7 mouse cellular contexts compared by ENCODE assay signal in the genomic region with DNA sequence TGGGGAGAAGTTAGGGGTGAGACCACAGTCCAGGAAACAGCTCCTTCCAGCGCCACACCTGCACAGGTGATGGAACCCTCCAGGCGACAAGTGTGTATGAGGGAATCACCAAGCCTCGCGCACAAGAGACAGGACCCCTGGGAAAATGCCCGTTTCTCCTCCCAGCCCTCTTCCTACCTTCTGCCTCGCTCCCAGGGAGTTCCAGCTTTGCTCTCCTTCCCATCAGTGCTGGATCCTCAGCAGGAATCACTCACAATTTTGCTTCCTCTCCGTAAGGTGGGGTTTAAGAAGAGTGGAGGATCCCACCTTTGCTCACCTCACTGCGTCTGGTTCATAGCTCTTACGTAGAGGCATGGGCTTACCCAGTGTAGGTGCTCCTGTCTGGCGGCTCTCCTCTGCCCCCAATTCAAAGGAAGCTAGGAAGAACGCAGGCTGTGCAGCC. TPM values are rescaled to one million over a fixed set of nuclear protein-coding genes. Genes with fewer than 3 reads are reported as not detected.
DNase-seq lines count a peak whose midpoint lies in the region; ATAC-seq and TF ChIP-seq lines count a peak whose summit lies in the region.

No protein-coding gene starts in this region.

- H3K4me3 ChIP-seq in embryonic facial prominence, embryonic 15.5 days (replicated peaks), result peak overlapping the region; percentile 59
- peak overlapping the region; percentile 52; the same call in 1 of the 2 replicates for H3K4me3 ChIP-seq in intestine, postnatal 0 days (ENCODE audit: low read depth, low read length)
- peak overlapping the region; percentile 72 for H3K4me3 ChIP-seq in neural tube, embryonic 15.5 days (replicated peaks)

- DNase-seq in left cerebral cortex, adult 18-20 months (ENCODE audit: low spot score in 2 of 2), result peak; percentile 26 to 42
- DNase-seq in left cerebral cortex, adult 11 months (ENCODE audit: low spot score), result no peak
- DNase-seq in urinary bladder, postnatal 25 days (ENCODE audit: low spot score), result no peak
- DNase-seq in adrenal gland, postnatal 25 days, result no peak

- peak; percentile 25; the same call in 1 of the 2 replicates for ATAC-seq in embryonic facial prominence, embryonic 15.5 days (ENCODE audit: insufficient number of reproducible peaks, low FRiP score, low TSS enrichment, low read depth)
- ATAC-seq in intestine, postnatal 0 days, result no peak
- ATAC-seq in neural tube, embryonic 15.5 days (ENCODE audit: low FRiP score), result peak; percentile 64

- 6% methylated on average over 11 of the region's 11 CpGs for WGBS in embryonic facial prominence, embryonic 15.5 days
- WGBS in intestine, postnatal 0 days, result 8% methylated on average over 11 of the region's 11 CpGs
- WGBS in neural tube, embryonic 15.5 days, result under 1% methylated on average over 11 of the region's 11 CpGs

- H3K9ac ChIP-seq in embryonic facial prominence, embryonic 15.5 days, result no peak overlapping the region
- no peak overlapping the region for H3K9ac ChIP-seq in intestine, postnatal 0 days (ENCODE audit: low read depth, low read length)
- peak overlapping the region; percentile 70 for H3K9ac ChIP-seq in neural tube, embryonic 15.5 days (replicated peaks)

- peaks cover 16% of the 10 kb centered on the region for H3K4me1 ChIP-seq in embryonic facial prominence, embryonic 15.5 days
- H3K4me1 ChIP-seq in intestine, postnatal 0 days (replicated peaks; ENCODE audit: control insufficient read depth, insufficient read depth, low read length), result no peaks in the 10 kb centered on the region
- H3K4me1 ChIP-seq in neural tube, embryonic 15.5 days, result peaks cover 22% of the 10 kb centered on the region

- no peak overlapping the region for H3K27ac ChIP-seq in embryonic facial prominence, embryonic 15.5 days (replicated peaks)
- H3K27ac ChIP-seq in intestine, postnatal 0 days (ENCODE audit: low read depth, low read length), result no peak overlapping the region
- peak overlapping the region; percentile 76 for H3K27ac ChIP-seq in neural tube, embryonic 15.5 days (replicated peaks)

- TF ChIP-seq CTCF in intestine, postnatal 0 days (IDR thresholded peaks at IDR 0.05; ENCODE audit: low read depth), result no peak

- no peaks in the 10 kb centered on the region for H3K9me3 ChIP-seq in embryonic facial prominence, embryonic 15.5 days (replicated peaks)
- no peaks in the 10 kb centered on the region for H3K9me3 ChIP-seq in intestine, postnatal 0 days (ENCODE audit: control insufficient read depth)
- H3K9me3 ChIP-seq in neural tube, embryonic 15.5 days (replicated peaks), result no peaks in the 10 kb centered on the region

- H3K27me3 ChIP-seq in embryonic facial prominence, embryonic 15.5 days, result peaks cover 14% of the 10 kb centered on the region
- H3K27me3 ChIP-seq in intestine, postnatal 0 days (replicated peaks; ENCODE audit: control insufficient read depth, insufficient read depth, low read length), result peaks cover 10% of the 10 kb centered on the region; the same call in 1 of the 2 replicates
- H3K27me3 ChIP-seq in neural tube, embryonic 15.5 days (replicated peaks), result peaks cover 4% of the 10 kb centered on the region

- H3K36me3 ChIP-seq in embryonic facial prominence, embryonic 15.5 days, result no peaks in the 10 kb centered on the region
- H3K36me3 ChIP-seq in intestine, postnatal 0 days (ENCODE audit: control insufficient read depth, insufficient read depth), result no peaks in the 10 kb centered on the region
- no peaks in the 10 kb centered on the region for H3K36me3 ChIP-seq in neural tube, embryonic 15.5 days

- H3K4me2 ChIP-seq in embryonic facial prominence, embryonic 15.5 days (replicated peaks), result peak overlapping the region; percentile 92
- H3K4me2 ChIP-seq in intestine, postnatal 0 days (replicated peaks; ENCODE audit: low read depth), result peak overlapping the region; percentile 96
- peak overlapping the region; percentile 90 for H3K4me2 ChIP-seq in neural tube, embryonic 15.5 days

RNA-seq across cellular contexts. Expression of a gene that starts 0.5 kb away (rescaled TPM):
- total RNA-seq in left cerebral cortex, adult 18-20 months (2021), result 100 to 1,000 TPM; 190 to 198 TPM
- polyA plus RNA-seq in embryonic facial prominence, embryonic 15.5 days (2015; fragmentation: Nextera tagmentation; extraction: Ambion mirVana), result 12.5 and 13.8 TPM in 2 replicates
- 0.83 and 0.92 TPM in 2 replicates for polyA plus RNA-seq in intestine, postnatal 0 days (2015; fragmentation: Nextera tagmentation; extraction: Ambion mirVana)
- 9.1 and 9.5 TPM in 2 replicates for polyA plus RNA-seq in neural tube, embryonic 15.5 days (2015; fragmentation: Nextera tagmentation; extraction: Ambion mirVana)
- 4.0 and 4.1 TPM in 2 replicates for total RNA-seq in adrenal gland, postnatal 25 days (2021)

Comparison
In these comparisons a context has a peak if more than half of its experiments do, and no peak if none do; other contexts are left out.
1. DNase-seq: peak in left cerebral cortex, adult 18-20 months (2 of 2); none in left cerebral cortex, adult 11 months (single experiment), urinary bladder, postnatal 25 days (single experiment) and adrenal gland, postnatal 25 days (single experiment).
2. Peak in every context shown above with its lines, with median percentiles within 50 percentile points of each other: H3K4me2 ChIP-seq and H3K4me3 ChIP-seq.